Mouse (Mus musculus) adrenal gland, adult 2 months (tissue): ENCODE measurements around the gene Irf5. TPM values are rescaled to one million over a fixed set of nuclear protein-coding genes. Genes with fewer than 3 reads are reported as not detected.

Experiments
- polyA plus RNA-seq: library from polyadenylated mRNA; depleted of rRNA; stranded (reverse); fragments of >200 nt; gene quantifications from 2 replicates; pipeline ENCODE4 v1.2.3, GENCODE M21; 2012; rRNA removed
- total RNA-seq, 2 experiments: library from RNA; stranded (reverse); gene quantifications; 2 replicates each; pipeline ENCODE4 v1.2.3; 2021

The Irf5 gene
- total and polyA plus RNA-seq, 3 experiments, result 4.9 to 15.0 (median 6.6) TPM

Other genes with a start within 250 kb of the Irf5 start
- gene Fam71f2, start 247.0 kb upstream of the Irf5 start, total RNA-seq, result under 1 TPM in 1 of 2 experiments, not detected in 1; 0.29 TPM
- gene Fam71f2, start 247.0 kb upstream of the Irf5 start, polyA plus RNA-seq, result 0.18 and 0.35 TPM in 2 replicates
- gene Fam71f1, start 207.5 kb upstream of the Irf5 start, total RNA-seq, result not detected
- not detected in 2 replicates for gene Fam71f1, start 207.5 kb upstream of the Irf5 start, polyA plus RNA-seq
- gene Calu, start 178.6 kb upstream of the Irf5 start, total RNA-seq, result 100 to 1,000 TPM; 125 to 150 TPM
- 14.3 and 18.5 TPM in 2 replicates for gene Calu, start 178.6 kb upstream of the Irf5 start, polyA plus RNA-seq
- not detected for gene Opn1sw, start 138.2 kb upstream of the Irf5 start, total RNA-seq
- gene Opn1sw, start 138.2 kb upstream of the Irf5 start, polyA plus RNA-seq, result not detected in 2 replicates
- 1 to 10 TPM; 3.4 to 3.9 TPM for gene Ccdc136, start 130.3 kb upstream of the Irf5 start, total RNA-seq
- 1.2 and 2.1 TPM in 2 replicates for gene Ccdc136, start 130.3 kb upstream of the Irf5 start, polyA plus RNA-seq
- 1 to 10 TPM; 2.3 to 7.6 TPM for gene Flnc, start 93.4 kb upstream of the Irf5 start, total RNA-seq
- 0.88 and 1.6 TPM in 2 replicates for gene Flnc, start 93.4 kb upstream of the Irf5 start, polyA plus RNA-seq
- 100 to 1,000 TPM; 221 to 237 TPM for gene Atp6v1f, start 58.9 kb upstream of the Irf5 start, total RNA-seq
- 319 and 344 TPM in 2 replicates for gene Atp6v1f, start 58.9 kb upstream of the Irf5 start, polyA plus RNA-seq
- gene Atp6v1fnb, start 55.2 kb upstream of the Irf5 start, total RNA-seq, result under 1 TPM in 1 of 2 experiments, not detected in 1; 0.46 TPM
- not detected in 2 replicates for gene Atp6v1fnb, start 55.2 kb upstream of the Irf5 start, polyA plus RNA-seq
- gene Kcp, start 18.7 kb upstream of the Irf5 start, total RNA-seq, result 1 to 10 TPM; 1.9 to 2.1 TPM
- gene Kcp, start 18.7 kb upstream of the Irf5 start, polyA plus RNA-seq, result 6.6 and 8.3 TPM in 2 replicates
- gene Tnpo3, start 83.3 kb downstream of the Irf5 start, total RNA-seq, result 10 to 100 TPM; 46.3 to 62.8 TPM
- 58.6 and 66.8 TPM in 2 replicates for gene Tnpo3, start 83.3 kb downstream of the Irf5 start, polyA plus RNA-seq
- 1 to 10 TPM; 2.2 to 2.5 TPM for gene Tspan33, start 167.6 kb downstream of the Irf5 start, total RNA-seq
- 1.2 and 1.5 TPM in 2 replicates for gene Tspan33, start 167.6 kb downstream of the Irf5 start, polyA plus RNA-seq
- 10 to 100 TPM; 41.3 to 46.1 TPM for gene Smo, start 208.9 kb downstream of the Irf5 start, total RNA-seq
- 72.3 and 74.7 TPM in 2 replicates for gene Smo, start 208.9 kb downstream of the Irf5 start, polyA plus RNA-seq
- 100 to 1,000 TPM in 1 of 2 experiments, 10 to 100 TPM in 1; 72.4 to 344 TPM for gene Ahcyl2, start 241.4 kb downstream of the Irf5 start, total RNA-seq
- gene Ahcyl2, start 241.4 kb downstream of the Irf5 start, polyA plus RNA-seq, result 48.4 and 104 TPM in 2 replicates